Mouse (Mus musculus): ENCODE data around the gene Arpc5.
"Not testable (repeated sequence)": the region's sequence is repeated elsewhere in the genome, so short reads cannot be mapped to it uniquely, and the experiment has no call there.

Gene Arpc5

GRCm38 (mm10) chr1:152766032-152766772 is at the start of gene Arpc5, which contains the start of gene Rgl1:
Gene Arpc5, plus strand, starts transcription at chr1:152766542.
Gene Rgl1, minus strand, starts transcription at chr1:152766351.
- peak; percentile 97 for DNase-seq (ENCODE audit: low spot score)

GRCm38 (mm10) chr1:152717329-152717728 is 49.0 kb upstream of the Arpc5 start:
- no peak for DNase-seq (ENCODE audit: low spot score)

GRCm38 (mm10) chr1:152718200-152718599 is 48.1 kb upstream of the Arpc5 start:
- DNase-seq (ENCODE audit: low spot score) = no peak

- no peak for DNase-seq (ENCODE audit: low spot score)
Observed at GRCm38 (mm10) chr1:152720969-152721368, 45.4 kb upstream of the Arpc5 start.

DNA sequence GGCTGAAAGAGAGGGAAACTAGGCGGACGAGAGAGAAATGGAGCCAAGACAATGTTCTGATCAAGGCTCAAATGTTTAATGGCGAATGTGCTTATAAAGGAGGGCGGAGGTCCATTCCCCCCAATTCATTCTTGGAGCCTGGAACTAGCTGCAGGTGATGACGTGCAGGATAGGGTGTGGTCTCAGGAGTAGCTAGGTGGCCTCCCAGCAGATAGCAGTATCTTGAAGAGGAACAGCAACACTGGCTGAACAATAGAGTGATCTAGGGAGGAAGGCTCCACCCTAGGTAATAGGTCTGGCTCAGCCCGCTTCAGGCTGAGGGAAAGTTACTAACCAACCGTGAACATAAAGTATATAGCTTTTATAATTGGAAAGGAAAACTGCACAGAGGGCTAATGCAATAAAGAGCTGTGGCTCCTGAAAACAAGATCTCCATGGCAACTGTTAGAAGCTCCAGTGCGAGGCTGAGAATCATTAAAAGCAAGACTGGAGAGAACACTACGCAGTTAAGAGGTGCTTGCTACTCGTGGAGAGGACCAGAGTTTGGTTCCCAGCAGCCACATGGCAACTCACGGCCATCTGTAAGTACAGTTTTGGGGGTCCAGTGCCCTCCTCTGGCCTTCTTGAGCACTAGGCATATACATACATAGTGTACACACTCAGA is 44.7 kb upstream of the Arpc5 start:
- DNase-seq (ENCODE audit: low spot score) = no peak

DNA sequence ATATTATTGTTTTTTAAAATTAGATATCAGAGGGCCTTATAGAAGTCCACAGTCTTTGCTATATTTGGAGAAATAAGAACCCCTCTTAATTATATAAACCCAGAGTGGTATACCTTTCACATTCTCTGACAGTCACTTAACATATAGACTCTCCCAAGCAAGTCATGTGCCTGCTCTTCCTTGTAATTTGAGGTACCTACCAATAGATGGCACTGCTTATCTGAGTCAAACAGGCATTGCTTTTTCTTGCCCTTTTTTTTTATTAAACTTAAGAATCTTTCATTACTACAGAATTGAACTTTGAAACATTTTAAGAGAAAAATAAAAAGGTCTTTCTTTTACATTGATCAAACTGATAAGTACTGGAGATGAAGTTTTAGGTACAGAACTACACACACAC is 42.1 kb upstream of the Arpc5 start:
- peak; percentile 28 for DNase-seq (ENCODE audit: low spot score)

GRCm38 (mm10) chr1:152726095-152726494 is 40.2 kb upstream of the Arpc5 start:
- no peak for DNase-seq (ENCODE audit: low spot score)

GRCm38 (mm10) chr1:152727604-152728236 is 38.6 kb upstream of the Arpc5 start:
- no peak for DNase-seq (ENCODE audit: low spot score)

GRCm38 (mm10) chr1:152738793-152739192 is 27.5 kb upstream of the Arpc5 start:
- no peak for DNase-seq (ENCODE audit: low spot score)

DNA sequence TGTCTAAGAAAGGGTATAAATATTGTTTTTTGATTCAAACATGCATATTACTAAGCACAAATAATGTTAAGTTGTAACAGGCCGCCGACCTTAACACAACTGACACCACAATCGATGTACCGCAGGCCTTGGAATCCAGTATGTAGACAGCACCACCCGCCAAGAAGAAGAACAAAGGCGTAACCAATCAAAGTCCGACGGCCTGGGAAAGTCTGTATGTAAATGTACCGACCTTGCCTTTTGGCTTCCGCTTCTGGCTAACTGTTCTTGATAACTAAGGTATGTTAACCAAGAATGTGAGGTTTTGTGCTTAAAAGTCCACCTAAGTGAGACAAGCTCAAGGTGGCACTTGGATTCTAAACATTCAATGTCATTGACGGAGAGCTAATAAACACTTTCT is 27.0 kb upstream of the Arpc5 start:
- no peak for DNase-seq (ENCODE audit: low spot score)

- no peak for DNase-seq (ENCODE audit: low spot score)
Observed at GRCm38 (mm10) chr1:152743095-152743826, 23.1 kb upstream of the Arpc5 start.

DNA sequence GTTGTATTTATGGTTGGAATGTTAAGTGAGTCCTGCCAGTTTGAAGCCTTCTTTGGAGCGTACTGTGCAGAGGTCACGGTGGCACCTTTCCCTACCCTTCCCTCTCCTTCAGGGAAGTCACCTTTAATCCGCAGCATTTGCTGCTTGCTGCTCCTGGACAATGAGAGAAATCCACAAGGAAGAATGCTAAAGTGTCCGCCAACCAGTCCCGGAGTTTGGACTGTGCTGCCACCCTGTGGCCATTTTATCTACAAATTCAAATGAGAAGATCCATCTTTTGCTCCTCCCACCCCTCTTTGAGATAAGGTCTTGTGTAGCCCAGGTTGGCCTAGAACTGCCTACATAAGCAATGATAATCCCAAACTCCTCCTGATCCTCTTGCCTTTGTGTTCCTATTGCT is 19.9 kb upstream of the Arpc5 start:
- DNase-seq (ENCODE audit: low spot score) = peak; percentile 90

- no peak for DNase-seq (ENCODE audit: low spot score)
Observed at GRCm38 (mm10) chr1:152749276-152749675, 17.1 kb upstream of the Arpc5 start.

GRCm38 (mm10) chr1:152750312-152750965 is 15.9 kb upstream of the Arpc5 start, which contains the start of gene Apobec4:
Gene Apobec4, plus strand, starts transcription at chr1:152750551.
- DNase-seq (ENCODE audit: low spot score) = no peak

- no peak for DNase-seq (ENCODE audit: low spot score)
Observed at GRCm38 (mm10) chr1:152761791-152762190, 4.6 kb upstream of the Arpc5 start.

- DNase-seq (ENCODE audit: low spot score) = peak; percentile 45
Observed at GRCm38 (mm10) chr1:152766804-152767748, 734 bp downstream of the Arpc5 start.

GRCm38 (mm10) chr1:152767749-152768488 is 1.6 kb downstream of the Arpc5 start:
- peak; percentile 94 for DNase-seq (ENCODE audit: low spot score)

DNA sequence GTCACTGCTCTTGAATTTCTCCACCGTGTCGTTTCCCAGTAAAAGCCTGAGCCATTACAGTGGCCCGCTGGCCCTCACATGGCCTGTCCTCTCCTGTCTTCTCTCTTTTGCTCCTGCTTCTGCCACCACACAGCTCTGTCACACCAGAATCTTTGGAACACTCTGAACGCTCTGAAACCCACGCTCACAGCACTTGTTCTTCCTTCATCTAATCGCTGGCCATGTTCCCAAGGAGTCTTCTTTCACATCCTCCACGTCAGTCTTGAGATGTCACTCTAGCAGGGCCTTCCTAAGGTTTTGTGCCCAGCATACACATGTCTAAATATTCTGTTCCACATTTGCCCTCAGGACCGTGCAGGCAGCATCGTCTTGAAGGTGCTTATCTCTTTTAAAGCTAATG is 4.7 kb downstream of the Arpc5 start:
- no peak for DNase-seq (ENCODE audit: low spot score)

DNA sequence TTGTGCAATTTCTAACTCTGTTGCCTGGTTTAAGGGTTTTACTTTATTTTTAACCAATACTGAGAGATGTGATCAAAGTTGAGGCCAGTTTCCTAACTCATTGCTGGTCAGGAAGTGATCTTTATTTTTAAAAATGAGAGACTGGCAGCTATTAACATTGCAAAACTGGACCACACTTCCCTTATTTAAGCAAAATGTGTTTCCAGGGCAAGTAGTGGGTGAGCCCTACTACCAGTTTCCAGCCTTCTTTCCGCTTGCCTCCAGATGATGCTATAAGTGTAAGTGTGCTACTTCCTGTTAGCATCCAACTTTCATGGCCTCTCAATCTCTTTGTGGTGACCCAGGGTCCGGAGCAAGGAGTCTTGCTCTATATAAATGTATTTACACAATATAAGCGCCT is 8.3 kb downstream of the Arpc5 start:
- not testable (repeated sequence) for DNase-seq (ENCODE audit: low spot score)
